In the genomic region with DNA sequence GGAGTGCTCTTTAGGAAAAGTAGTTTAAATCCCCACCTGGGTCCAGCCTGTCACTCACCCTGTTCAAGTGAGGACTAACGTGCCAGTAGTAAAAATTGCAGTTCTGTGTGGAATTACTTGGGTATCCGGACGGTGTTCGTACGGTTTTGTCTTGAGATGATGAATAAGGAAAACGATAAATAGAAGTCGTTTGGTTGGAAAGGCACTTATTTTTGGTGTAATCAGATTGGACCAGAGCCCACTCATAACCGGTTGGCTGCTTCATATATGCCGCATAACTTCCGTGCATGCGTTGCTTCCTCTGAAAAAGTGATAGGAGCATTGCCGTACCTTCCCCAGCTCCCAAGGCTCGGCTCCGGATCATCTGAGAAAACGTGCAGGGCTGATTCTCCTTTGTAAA, we compare ENCODE assay signal across 7 mouse cellular contexts. TPM values are rescaled to one million over a fixed set of nuclear protein-coding genes. Genes with fewer than 3 reads are reported as not detected.
DNase-seq lines count a peak whose midpoint lies in the region; ATAC-seq lines count a peak whose summit lies in the region.

No protein-coding gene starts in this region.

- H3K9me3 ChIP-seq in lung, embryonic 15.5 days: no peaks in the 10 kb centered on the region
- H3K9me3 ChIP-seq in hindbrain, embryonic 11.5 days (ENCODE audit: control insufficient read depth, low read length): no peaks in the 10 kb centered on the region

- no peak for DNase-seq in lung, postnatal 25 days (ENCODE audit: low spot score)
- DNase-seq in hindbrain, embryonic 11.5 days (ENCODE audit: low spot score): no peak
- DNase-seq in ovary, adult 18-20 months (ENCODE audit: low spot score): no peak
- no peak for DNase-seq in gastrocnemius, postnatal 14 days

- under 1% methylated on average over 15 of the region's 15 CpGs for WGBS in lung, embryonic 15.5 days
- WGBS in hindbrain, embryonic 11.5 days: 1% methylated on average over 15 of the region's 15 CpGs

- H3K4me2 ChIP-seq in lung, embryonic 15.5 days: peak overlapping the region; percentile 62
- H3K4me2 ChIP-seq in hindbrain, embryonic 11.5 days (replicated peaks; ENCODE audit: low read depth, low read length): peak overlapping the region; percentile 55

- peak overlapping the region; percentile 53 for H3K9ac ChIP-seq in lung, embryonic 15.5 days
- H3K9ac ChIP-seq in hindbrain, embryonic 11.5 days (ENCODE audit: low read depth, low read length): peak overlapping the region; percentile 56

- H3K36me3 ChIP-seq in lung, embryonic 15.5 days: peaks cover 10% of the 10 kb centered on the region
- no peaks in the 10 kb centered on the region for H3K36me3 ChIP-seq in hindbrain, embryonic 11.5 days (ENCODE audit: control insufficient read depth, insufficient read depth, low read length)

- intact Hi-C loops in gastrocnemius, postnatal 14 days (cut with DNase I; ENCODE audit: low total_unique reads): no loop called here

- H3K4me3 ChIP-seq in lung, embryonic 15.5 days: peak overlapping the region; percentile 99
- H3K4me3 ChIP-seq in hindbrain, embryonic 11.5 days (ENCODE audit: low read depth, low read length): peak overlapping the region; percentile 97

- no peaks in the 10 kb centered on the region for H3K27me3 ChIP-seq in lung, embryonic 15.5 days
- no peaks in the 10 kb centered on the region for H3K27me3 ChIP-seq in hindbrain, embryonic 11.5 days (ENCODE audit: control insufficient read depth, insufficient read depth, low read length)

- peak; percentile 3; the same call in 1 of the 2 replicates for ATAC-seq in lung, embryonic 15.5 days (ENCODE audit: borderline replicate concordance, extremely low read depth, low FRiP score, low TSS enrichment)
- peak; percentile 35 for ATAC-seq in common myeloid progenitor, adult 5-6 weeks (replicated peaks; ENCODE audit: low read depth, poor library complexity, severe bottlenecking)
- ATAC-seq in hindbrain, embryonic 11.5 days (ENCODE audit: low FRiP score): peak; percentile 23
- peak; percentile 15; the same call in 1 of the 2 replicates for ATAC-seq in megakaryocyte, adult 5-6 weeks (ENCODE audit: poor library complexity, severe bottlenecking)

- peak overlapping the region; percentile 92 for H3K27ac ChIP-seq in lung, embryonic 15.5 days
- H3K27ac ChIP-seq in hindbrain, embryonic 11.5 days (ENCODE audit: low read depth, low read length): 0 out of 2 replicates have a peak overlapping the region, but pooled peaks have one; percentile 17

- peaks cover 30% of the 10 kb centered on the region for H3K4me1 ChIP-seq in lung, embryonic 15.5 days
- H3K4me1 ChIP-seq in hindbrain, embryonic 11.5 days (replicated peaks; ENCODE audit: control insufficient read depth, insufficient read depth, low read length): peaks cover 8% of the 10 kb centered on the region

RNA-seq across cellular contexts. Expression of a gene that starts 0.8 kb away (rescaled TPM):
- polyA plus RNA-seq in lung, embryonic 15.5 days (2015; fragmentation: Nextera tagmentation; extraction: Ambion mirVana): 70.3 and 75.6 TPM in 2 replicates
- total RNA-seq in common myeloid progenitor, adult 5-6 weeks (2017): 54.0 and 62.4 TPM in 2 replicates
- 58.8 and 71.3 TPM in 2 replicates for polyA plus RNA-seq in hindbrain, embryonic 11.5 days (2014; fragmentation: Nextera tagmentation; extraction: Ambion mirVana)
- 24.4 and 26.5 TPM in 2 replicates for total RNA-seq in megakaryocyte, adult 5-6 weeks (2015)
- 26.0 and 28.4 TPM in 2 replicates for total RNA-seq in megakaryocyte, adult 5-6 weeks (2017)
- 1 to 10 TPM; 1.3 to 2.0 TPM for total RNA-seq in gastrocnemius, postnatal 14 days (2021)

RNA-seq across cellular contexts. Expression of a gene that starts 0.8 kb away (rescaled TPM):
- 72.2 and 76.4 TPM in 2 replicates for polyA plus RNA-seq in lung, embryonic 15.5 days (2015; fragmentation: Nextera tagmentation; extraction: Ambion mirVana)
- total RNA-seq in common myeloid progenitor, adult 5-6 weeks (2017): 54.3 and 68.8 TPM in 2 replicates
- 121 and 129 TPM in 2 replicates for polyA plus RNA-seq in hindbrain, embryonic 11.5 days (2014; fragmentation: Nextera tagmentation; extraction: Ambion mirVana)
- 53.6 and 61.1 TPM in 2 replicates for total RNA-seq in megakaryocyte, adult 5-6 weeks (2015)
- 24.3 and 25.9 TPM in 2 replicates for total RNA-seq in megakaryocyte, adult 5-6 weeks (2017)
- 10 to 100 TPM; 20.6 to 21.2 TPM for total RNA-seq in gastrocnemius, postnatal 14 days (2021)

RNA-seq across cellular contexts. Expression of a gene that starts 52.4 kb away (rescaled TPM):
- 14.0 and 19.5 TPM in 2 replicates for polyA plus RNA-seq in lung, embryonic 15.5 days (2015; fragmentation: Nextera tagmentation; extraction: Ambion mirVana)
- 49.0 and 54.6 TPM in 2 replicates for total RNA-seq in common myeloid progenitor, adult 5-6 weeks (2017)
- polyA plus RNA-seq in hindbrain, embryonic 11.5 days (2014; fragmentation: Nextera tagmentation; extraction: Ambion mirVana): 23.6 and 26.3 TPM in 2 replicates
- total RNA-seq in megakaryocyte, adult 5-6 weeks (2015): 22.5 and 24.0 TPM in 2 replicates
- total RNA-seq in megakaryocyte, adult 5-6 weeks (2017): 24.1 and 32.4 TPM in 2 replicates
- 1 to 10 TPM; 7.8 to 8.4 TPM for total RNA-seq in gastrocnemius, postnatal 14 days (2021)

RNA-seq across cellular contexts. Expression of a gene that starts 52.7 kb away (rescaled TPM):
- polyA plus RNA-seq in lung, embryonic 15.5 days (2015; fragmentation: Nextera tagmentation; extraction: Ambion mirVana): 1.4 and 1.7 TPM in 2 replicates
- total RNA-seq in common myeloid progenitor, adult 5-6 weeks (2017): 54.5 and 75.3 TPM in 2 replicates
- polyA plus RNA-seq in hindbrain, embryonic 11.5 days (2014; fragmentation: Nextera tagmentation; extraction: Ambion mirVana): 0.64 and 1.2 TPM in 2 replicates
- 12.9 and 18.5 TPM in 2 replicates for total RNA-seq in megakaryocyte, adult 5-6 weeks (2015)
- total RNA-seq in megakaryocyte, adult 5-6 weeks (2017): 5.9 and 8.3 TPM in 2 replicates
- total RNA-seq in gastrocnemius, postnatal 14 days (2021): 1 to 10 TPM; 2.2 to 2.4 TPM

RNA-seq across cellular contexts. Expression of a gene that starts 52.8 kb away (rescaled TPM):
- polyA plus RNA-seq in lung, embryonic 15.5 days (2015; fragmentation: Nextera tagmentation; extraction: Ambion mirVana): 29.4 and 32.5 TPM in 2 replicates
- 51.2 and 75.0 TPM in 2 replicates for total RNA-seq in common myeloid progenitor, adult 5-6 weeks (2017)
- polyA plus RNA-seq in hindbrain, embryonic 11.5 days (2014; fragmentation: Nextera tagmentation; extraction: Ambion mirVana): 40.1 and 43.8 TPM in 2 replicates
- 17.6 and 18.2 TPM in 2 replicates for total RNA-seq in megakaryocyte, adult 5-6 weeks (2015)
- total RNA-seq in megakaryocyte, adult 5-6 weeks (2017): 17.2 and 26.1 TPM in 2 replicates
- total RNA-seq in gastrocnemius, postnatal 14 days (2021): 10 to 100 TPM; 11.2 to 13.7 TPM

Comparison
In these comparisons a context has a peak if more than half of its experiments do, and no peak if none do; other contexts are left out.
1. RNA of a gene that starts 0.8 kb away (total RNA-seq): 54.0 to 62.4 TPM in common myeloid progenitor, adult 5-6 weeks and 24.4 to 28.4 TPM in megakaryocyte, adult 5-6 weeks; 1.3 to 2.0 TPM in gastrocnemius, postnatal 14 days; every median in the first group is over 4 times any median in the second.
2. Peak in every context shown above with its lines, with median percentiles within 50 percentile points of each other: ATAC-seq.